Mouse (Mus musculus) heart, adult 9 months (tissue): ENCODE measurements around the gene Ttyh3.
A peak's percentile ranks its signal among the peaks of the same experiment; 100 is the strongest.

Source experiments
- DNase-seq, 2 experiments: peaks; one replicate each; pipeline ENCODE4 v3.0.0; 2022; ENCODE audit warnings: low spot score in 2 of 2

The Ttyh3 gene

GRCm38 (mm10) chr5:140575381-140575866 lies 73.4 kb downstream of the Ttyh3 start:
- DNase-seq, result peak; percentile 72 to 80

- DNase-seq, result peak; percentile 85 to 86
These were observed 76.2 kb downstream of the Ttyh3 start for GRCm38 (mm10) chr5:140572611-140573010.

- DNase-seq, result peak; percentile 92 to 94
These were observed 77.2 kb downstream of the Ttyh3 start for GRCm38 (mm10) chr5:140571673-140572072.

- no peak for DNase-seq
These were observed 77.6 kb downstream of the Ttyh3 start for GRCm38 (mm10) chr5:140571201-140571600.
